Mouse (Mus musculus) forebrain, embryonic 11.5 days (tissue): ENCODE results near the gene Rpl12. TPM values are rescaled to one million over a fixed set of nuclear protein-coding genes. Genes with fewer than 3 reads are reported as not detected.

Experiments
- ATAC-seq: fragments of 200-750 bp; cut with Nextera tagmentation; replicated peaks from 2 replicates; pipeline ENCODE4 v1.8.0; 2017; ENCODE audit warnings: moderate TSS enrichment; ENCODE audit not compliant: low FRiP score
- DNase-seq: peaks from one replicate; pipeline ENCODE4 v3.0.0-alpha.2; 2017; ENCODE audit warnings: low spot score
- H3K27ac ChIP-seq: fragments of 300-500 bp; sonication (generic); 2 replicates; pipeline ENCODE4 v1.5.1; 2014; ENCODE audit warnings: low read depth, low read length
- H3K27me3 ChIP-seq: fragments of 300-500 bp; sonication (generic); 2 replicates; pipeline ENCODE4 v1.6.1; 2014; ENCODE audit warnings: mild to moderate bottlenecking, low read length, mixed read lengths; ENCODE audit not compliant: control insufficient read depth, insufficient read depth
- H3K36me3 ChIP-seq: fragments of 300-500 bp; sonication (generic); 2 replicates; pipeline ENCODE4 v1.6.1; 2014; ENCODE audit warnings: mild to moderate bottlenecking, low read length, moderate library complexity, mixed read lengths; ENCODE audit not compliant: control insufficient read depth, insufficient read depth
- H3K4me1 ChIP-seq: fragments of 300-500 bp; sonication (generic); replicated peaks from 2 replicates; pipeline ENCODE4 v1.6.1; 2014; ENCODE audit warnings: low read length, mixed read lengths; ENCODE audit not compliant: control insufficient read depth, insufficient read depth
- H3K4me2 ChIP-seq: fragments of 300-500 bp; sonication (generic); 2 replicates; pipeline ENCODE4 v1.6.1; 2014; ENCODE audit warnings: low read depth, mild to moderate bottlenecking, low read length, moderate library complexity, mixed read lengths; ENCODE audit not compliant: severe bottlenecking
- H3K4me3 ChIP-seq: fragments of 300-500 bp; sonication (generic); 2 replicates; pipeline ENCODE4 v1.5.1; 2014; ENCODE audit warnings: low read depth, low read length
- H3K9ac ChIP-seq: fragments of 300-500 bp; sonication (generic); 2 replicates; pipeline ENCODE4 v1.6.1; 2014; ENCODE audit warnings: low read length
- H3K9me3 ChIP-seq: fragments of 300-500 bp; sonication (generic); 2 replicates; pipeline ENCODE4 v1.6.1; 2016; ENCODE audit warnings: low read length, mixed read lengths; ENCODE audit not compliant: control insufficient read depth
- WGBS: fragments of 180-500 bp; shearing (Covaris S2); extraction: QIAGEN DNeasy Blood & Tissue Kit; methylation state at CpG from one replicate; pipeline ENCODE4 v1.1.7; 2014; 5-methylcytosine and 5-hydroxymethylcytosine counted together
- polyA plus RNA-seq: library from polyadenylated mRNA; unstranded; fragments of >200 nt; fragmentation: Nextera tagmentation; extraction: Ambion mirVana; gene quantifications from 2 replicates; pipeline ENCODE4 v1.2.1, GENCODE M21; 2014

Rpl12 gene
- polyA plus RNA-seq: 134 and 151 TPM in 2 replicates

GRCm38 (mm10) chr2:32961192-32961995, at the start of gene Rpl12, which contains the start of gene Lrsam1:
Gene Rpl12 (plus strand): TSS chr2:32961559.
Gene Lrsam1 (minus strand): TSS chr2:32961614.
- ATAC-seq (peak; percentile 93), DNase-seq (peak; percentile 96)
- Histone ChIP-seq H3K4me2 (peak within 1 kb of the TSS; percentile 92), H3K27ac (peak within 1 kb of the TSS; percentile 79), H3K9me3 (no peaks in the 10 kb centered on the region), H3K4me3 (peak within 1 kb of the TSS; percentile 91), H3K36me3 (peaks cover 10% of the 10 kb centered on the region), H3K9ac (peak within 1 kb of the TSS; percentile 98), H3K27me3 (no peaks in the 10 kb centered on the region), H3K4me1 (peaks cover 11% of the 10 kb centered on the region; the same call in 1 of the 2 replicates)
- WGBS: 3% methylated on average over 54 of the region's 55 CpGs

DNA sequence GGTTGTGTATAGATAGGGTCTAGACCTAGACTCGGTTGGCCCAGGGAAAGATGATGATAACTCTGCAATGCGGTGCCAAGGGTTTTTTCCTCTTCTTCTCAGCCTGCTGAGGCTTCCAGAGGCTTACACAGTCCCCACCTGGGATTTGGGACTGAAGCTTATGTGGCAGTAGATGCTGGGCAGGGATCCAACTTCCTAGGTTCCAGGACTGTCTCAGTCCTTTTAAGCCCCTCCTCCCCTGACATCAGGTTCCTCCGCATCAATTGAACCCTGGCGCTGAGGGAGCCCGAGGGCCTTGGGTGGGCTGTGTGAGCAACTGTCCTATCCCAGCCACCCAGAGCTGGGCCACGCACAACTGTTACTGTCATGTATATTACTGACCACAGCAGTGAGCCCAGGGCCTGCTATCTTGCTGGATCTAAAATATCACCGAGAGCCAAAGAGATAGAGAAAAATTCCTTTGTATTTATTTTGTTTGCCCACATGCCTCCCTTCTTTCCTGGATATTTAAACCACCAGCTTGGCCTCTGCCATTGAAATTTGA, 49.6 kb upstream of the Rpl12 start:
- DNase-seq: no peak
- Histone ChIP-seq H3K27me3 (peaks cover 4% of the 10 kb centered on the region; the same call in 1 of the 2 replicates), H3K4me1 (peaks cover 15% of the 10 kb centered on the region), H3K36me3 (no peaks in the 10 kb centered on the region; the same call in 1 of the 2 replicates), H3K27ac (no peak overlapping the region), H3K9me3 (no peaks in the 10 kb centered on the region), H3K9ac (no peak overlapping the region), H3K4me2 (no peak overlapping the region), H3K4me3 (no peak overlapping the region)
- ATAC-seq: no peak
- 84% methylated on average over 7 of the region's 7 CpGs for WGBS

DNA sequence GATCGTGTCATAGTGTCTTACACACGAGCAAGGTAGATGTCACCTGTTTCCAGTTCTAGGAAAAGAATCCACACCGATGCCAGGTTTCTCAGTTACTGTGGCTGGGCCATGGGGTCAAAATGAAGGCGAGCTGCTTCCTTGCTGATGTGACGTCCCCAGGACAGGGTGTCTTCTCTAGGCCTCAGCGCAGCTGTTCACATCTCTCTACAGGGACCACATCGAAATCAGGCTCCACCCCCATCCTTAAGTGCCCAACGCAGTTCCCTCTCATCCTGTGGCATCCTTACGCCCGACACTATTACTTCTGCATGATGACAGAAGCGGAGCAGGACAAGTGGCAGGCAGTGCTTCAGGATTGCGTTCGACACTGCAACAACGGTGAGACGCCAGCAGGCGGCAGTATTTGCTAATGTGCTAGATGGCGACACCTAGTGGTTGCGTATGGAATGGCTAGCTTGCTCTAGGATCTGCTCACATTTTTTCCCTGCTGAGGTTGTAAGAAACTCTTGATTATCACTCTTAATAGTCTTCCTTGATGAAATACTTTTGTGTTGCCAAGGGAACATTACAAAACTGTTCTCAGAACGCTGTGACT, 49.1 kb upstream of the Rpl12 start:
- Histone ChIP-seq H3K36me3 (no peaks in the 10 kb centered on the region; the same call in 1 of the 2 replicates), H3K4me3 (no peak overlapping the region), H3K4me2 (no peak overlapping the region), H3K9ac (no peak overlapping the region), H3K27ac (no peak overlapping the region), H3K9me3 (no peaks in the 10 kb centered on the region), H3K27me3 (peaks cover 4% of the 10 kb centered on the region; the same call in 1 of the 2 replicates), H3K4me1 (peaks cover 12% of the 10 kb centered on the region)
- DNase-seq (peak; percentile 91), ATAC-seq (no peak)
- WGBS: 33% methylated on average over 19 of the region's 19 CpGs

DNA sequence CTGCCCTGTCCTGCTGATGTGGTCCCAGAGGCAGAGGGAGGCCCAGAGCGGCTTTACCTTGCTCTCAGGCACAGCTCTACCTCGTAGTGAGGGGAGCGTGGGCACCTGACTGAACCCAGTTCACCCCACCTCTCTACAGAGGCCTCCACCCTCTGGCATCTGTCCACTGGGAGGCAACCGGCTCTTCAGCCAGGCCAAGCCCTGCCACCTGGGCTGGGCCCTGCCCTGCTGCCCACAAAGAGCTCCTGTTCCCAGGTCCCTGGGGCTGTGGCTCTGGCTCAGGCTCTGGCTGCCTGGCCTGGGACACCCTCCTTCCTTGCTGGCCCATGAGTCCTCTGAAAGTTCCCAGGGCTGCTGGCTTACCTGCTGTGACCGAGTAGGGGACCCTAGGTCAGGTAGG, 47.0 kb upstream of the Rpl12 start:
- peaks cover 2% of the 10 kb centered on the region; the same call in 1 of the 2 replicates for H3K27me3 ChIP-seq
- WGBS: 74% methylated on average over 5 of the region's 5 CpGs
- ATAC-seq (no peak), DNase-seq (no peak)
- H3K9me3 ChIP-seq: no peaks in the 10 kb centered on the region
- no peak overlapping the region for H3K4me3 ChIP-seq
- H3K4me2 ChIP-seq: no peak overlapping the region
- no peak overlapping the region for H3K9ac ChIP-seq
- no peak overlapping the region for H3K27ac ChIP-seq
- H3K4me1 ChIP-seq: no peaks in the 10 kb centered on the region
- H3K36me3 ChIP-seq: no peaks in the 10 kb centered on the region; the same call in 1 of the 2 replicates

DNA sequence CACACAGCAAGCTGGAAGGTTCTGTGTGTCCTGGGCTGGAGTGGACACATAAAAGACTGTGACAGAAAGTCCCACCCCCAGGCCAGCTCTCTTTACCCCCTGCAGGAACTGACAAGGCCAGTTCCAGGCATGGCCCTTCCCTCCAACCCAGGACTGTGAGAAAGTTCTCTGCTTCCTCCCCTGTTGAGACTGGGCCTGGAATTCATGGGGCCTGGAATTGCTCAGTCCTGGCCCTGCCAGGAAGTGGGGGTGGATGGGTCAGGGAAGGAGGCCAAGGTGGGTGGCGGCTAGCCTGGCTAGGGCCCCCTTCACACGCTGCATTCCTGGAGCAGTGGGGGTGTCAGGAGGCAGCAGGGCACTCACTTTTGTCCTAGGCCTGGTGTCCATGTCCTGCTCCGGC, 46.5 kb upstream of the Rpl12 start:
- no peaks in the 10 kb centered on the region for H3K9me3 ChIP-seq
- H3K9ac ChIP-seq: no peak overlapping the region
- 56% methylated on average over 3 of the region's 3 CpGs for WGBS
- H3K36me3 ChIP-seq: no peaks in the 10 kb centered on the region; the same call in 1 of the 2 replicates
- H3K4me2 ChIP-seq: no peak overlapping the region
- peaks cover 2% of the 10 kb centered on the region; the same call in 1 of the 2 replicates for H3K27me3 ChIP-seq
- H3K27ac ChIP-seq: no peak overlapping the region
- H3K4me1 ChIP-seq: no peaks in the 10 kb centered on the region
- H3K4me3 ChIP-seq: no peak overlapping the region
- DNase-seq (no peak), ATAC-seq (peak; percentile 27; the same call in 1 of the 2 replicates)

DNA sequence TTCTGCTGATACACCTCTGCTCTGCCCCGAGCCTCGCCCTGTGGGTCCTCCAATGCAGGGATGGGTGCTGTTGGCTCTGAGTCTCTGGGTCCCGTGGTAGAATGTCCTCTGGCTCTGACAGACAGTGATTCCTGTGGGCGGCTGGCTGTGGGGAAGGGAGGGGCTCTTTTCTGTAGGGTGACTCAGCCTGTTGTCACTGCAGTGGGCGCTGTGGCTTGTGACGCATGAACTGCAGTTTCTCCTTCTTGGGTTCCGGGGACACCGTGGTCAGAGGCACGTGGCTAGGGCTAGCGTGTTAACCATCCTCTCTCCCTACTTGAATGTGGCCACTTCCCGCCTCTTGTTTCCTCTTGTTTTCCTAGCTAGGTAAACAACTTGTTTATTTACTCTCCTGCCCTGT, 43.8 kb upstream of the Rpl12 start:
- H3K4me2 ChIP-seq: no peak overlapping the region
- H3K36me3 ChIP-seq: no peaks in the 10 kb centered on the region; the same call in 1 of the 2 replicates
- H3K4me1 ChIP-seq: no peaks in the 10 kb centered on the region
- no peak overlapping the region for H3K4me3 ChIP-seq
- no peak for ATAC-seq
- DNase-seq: no peak
- no peaks in the 10 kb centered on the region for H3K9me3 ChIP-seq
- WGBS: 91% methylated on average over 11 of the region's 11 CpGs
- no peaks in the 10 kb centered on the region for H3K27me3 ChIP-seq
- H3K9ac ChIP-seq: no peak overlapping the region
- no peak overlapping the region for H3K27ac ChIP-seq

DNA sequence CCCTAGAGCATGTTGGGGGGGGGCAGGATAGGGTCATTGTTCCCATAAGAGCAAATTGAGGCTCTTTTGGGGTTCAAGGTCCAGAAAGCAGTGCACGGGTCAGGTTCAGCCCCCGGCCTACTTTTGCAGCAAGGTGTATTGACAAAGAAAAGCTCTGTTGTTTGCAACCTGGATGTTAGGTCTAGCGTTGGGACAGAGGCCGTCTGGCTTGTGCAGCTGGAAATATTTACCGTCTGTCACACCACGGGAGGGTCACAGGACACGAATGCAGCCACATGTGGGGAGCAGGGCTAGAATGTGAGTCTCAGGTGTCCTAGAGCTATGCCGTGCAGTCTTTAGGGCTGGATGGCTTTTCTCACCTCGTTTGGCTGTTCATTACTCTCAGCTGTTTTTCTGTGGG, 43.0 kb upstream of the Rpl12 start:
- Histone ChIP-seq H3K9ac (no peak overlapping the region), H3K4me3 (no peak overlapping the region), H3K36me3 (no peaks in the 10 kb centered on the region; the same call in 1 of the 2 replicates), H3K4me2 (no peak overlapping the region), H3K4me1 (no peaks in the 10 kb centered on the region), H3K27ac (no peak overlapping the region), H3K27me3 (no peaks in the 10 kb centered on the region), H3K9me3 (no peaks in the 10 kb centered on the region)
- ATAC-seq (no peak), DNase-seq (no peak)
- WGBS: 82% methylated on average over 9 of the region's 9 CpGs

DNA sequence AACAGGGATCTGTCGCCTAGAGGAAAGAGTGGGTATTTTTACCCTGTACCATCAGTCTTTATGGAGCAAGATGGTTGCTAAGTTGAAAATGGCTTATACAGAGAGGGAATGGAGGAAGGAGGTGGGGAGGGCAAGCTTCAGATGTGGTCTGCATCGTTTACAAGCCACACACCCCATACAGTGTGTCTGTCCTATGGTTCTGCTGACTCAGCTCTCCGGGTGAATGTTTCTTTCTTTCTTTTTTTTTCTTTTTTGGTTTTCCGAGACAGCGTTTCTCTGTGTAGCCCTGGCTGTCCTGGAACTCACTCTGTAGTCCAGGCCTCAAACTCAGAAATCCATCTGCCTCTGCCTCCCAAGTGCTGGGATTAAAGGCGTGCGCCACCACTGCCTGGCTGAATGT, 40.1 kb upstream of the Rpl12 start:
- Histone ChIP-seq H3K9ac (no peak overlapping the region), H3K4me3 (no peak overlapping the region), H3K4me2 (no peak overlapping the region), H3K36me3 (no peaks in the 10 kb centered on the region; the same call in 1 of the 2 replicates), H3K9me3 (no peaks in the 10 kb centered on the region), H3K4me1 (no peaks in the 10 kb centered on the region), H3K27me3 (no peaks in the 10 kb centered on the region), H3K27ac (no peak overlapping the region)
- 85% methylated on average over 7 of the region's 7 CpGs for WGBS
- ATAC-seq (no peak), DNase-seq (no peak)
